Mouse (Mus musculus): ENCODE measurements around the gene Pdcd1.
"Not testable (repeated sequence)": the region's sequence is repeated elsewhere in the genome, so short reads cannot be mapped to it uniquely, and the experiment has no call there.

DNA sequence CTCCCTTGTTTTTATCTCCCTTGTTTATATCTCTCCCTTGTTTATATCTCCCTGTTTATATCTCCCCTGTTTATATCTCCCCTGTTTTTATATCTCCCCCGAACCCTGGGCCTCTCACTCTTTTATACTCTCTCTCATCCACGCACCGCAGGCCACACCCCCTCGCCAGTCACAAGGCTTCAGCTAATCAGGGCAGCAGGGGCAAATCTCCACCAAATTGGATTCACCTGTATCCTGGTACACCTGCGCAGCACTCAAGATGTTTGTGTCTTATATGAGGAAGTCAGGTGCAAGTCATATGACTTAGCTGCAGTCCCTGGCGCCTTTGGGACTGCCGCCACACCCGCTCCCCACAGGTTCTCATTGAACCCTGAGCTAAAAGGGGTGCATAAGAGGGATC, 62.1 kb downstream of the Pdcd1 start, which contains the start of gene Gal3st2c:
- TF ChIP-seq CTCF (conservative IDR thresholded peaks at IDR 0.05; ENCODE audit: low read length); NANOG (IDR thresholded peaks at IDR 0.05; ENCODE audit: borderline replicate concordance, low read length); POU5F1 (IDR thresholded peaks at IDR 0.05; ENCODE audit: borderline replicate concordance, low read length): not testable (repeated sequence)

Measured in E14TG2a.4 (cell line).